20 mouse cellular contexts compared by ENCODE assay signal in genomic region chr13:24947158-24947557, GRCm38 (mm10). TPM values are rescaled to one million over a fixed set of nuclear protein-coding genes. Genes with fewer than 3 reads are reported as not detected.
"Had no signal": no experiment of that assay in that cellular context is flagged by ENCODE, and none has a peak within 500 bp of the region (broad histone marks: within the 10 kb centered on the region; RNA-seq: fewer than 3 reads in every experiment).

No protein-coding gene starts in this region.

- H3K27me3 ChIP-seq: limb, embryonic 15.5 days; lung, embryonic 15.5 days; midbrain, embryonic 13.5 days; midbrain, embryonic 15.5 days; neural tube, embryonic 12.5 days; stomach, embryonic 15.5 days had no signal

- H3K9ac ChIP-seq: limb, embryonic 15.5 days; lung, embryonic 15.5 days; midbrain, embryonic 13.5 days; midbrain, embryonic 15.5 days; neural tube, embryonic 12.5 days; stomach, embryonic 15.5 days had no signal

- H3K4me3 ChIP-seq: limb, embryonic 15.5 days; lung, embryonic 15.5 days; megakaryocyte, embryonic 14.5 days; midbrain, embryonic 13.5 days; midbrain, embryonic 15.5 days; neural tube, embryonic 12.5 days; stomach, embryonic 15.5 days had no signal

- DNase-seq: lung, adult 2 months; lung, postnatal 14 days; lung, postnatal 36 days; right cerebral cortex, postnatal 25 days; right cerebral cortex, postnatal 4 days; spleen, adult 18-20 months; thymus, adult 18-20 months; thymus, postnatal 14 days; thymus, postnatal 36 days had no signal

- H3K4me2 ChIP-seq: limb, embryonic 15.5 days; lung, embryonic 15.5 days; midbrain, embryonic 11.5 days; midbrain, embryonic 13.5 days; midbrain, embryonic 15.5 days; neural tube, embryonic 12.5 days; stomach, embryonic 15.5 days had no signal

- ATAC-seq: lung, postnatal 0 days; midbrain, embryonic 13.5 days; midbrain, embryonic 15.5 days had no signal

- H3K9me3 ChIP-seq: limb, embryonic 15.5 days; lung, embryonic 15.5 days; megakaryocyte, embryonic 14.5 days; midbrain, embryonic 13.5 days; midbrain, embryonic 15.5 days; neural tube, embryonic 12.5 days; stomach, embryonic 15.5 days had no signal

- H3K27ac ChIP-seq: limb, embryonic 15.5 days; lung, embryonic 15.5 days; macrophage; midbrain, embryonic 13.5 days; midbrain, embryonic 15.5 days; neural tube, embryonic 12.5 days; stomach, embryonic 15.5 days had no signal

- H3K4me1 ChIP-seq: limb, embryonic 15.5 days; midbrain, embryonic 15.5 days; stomach, embryonic 15.5 days had no signal

- H3K36me3 ChIP-seq: limb, embryonic 15.5 days; lung, embryonic 15.5 days; midbrain, embryonic 13.5 days; midbrain, embryonic 15.5 days; neural tube, embryonic 12.5 days; stomach, embryonic 15.5 days had no signal

RNA-seq across cellular contexts. Expression of gene Aldh5a1, which starts 9.7 kb away (rescaled TPM):
- total RNA-seq: monocyte, adult 5-6 weeks had no signal
